Mouse (Mus musculus): ENCODE results near the gene Bco2. TPM values are rescaled to one million over a fixed set of nuclear protein-coding genes. Genes with fewer than 3 reads are reported as not detected.

Gene Bco2
- polyA plus RNA-seq, 1 experiment from 2014 or later, result 0.34 TPM

Other genes with a start within 250 kb of the Bco2 start
- 181 and 252 TPM in 2 replicates for gene Rpl10-ps3, start 210.2 kb downstream of the Bco2 start, polyA plus RNA-seq (2016; fragmentation: Nextera tagmentation; extraction: Ambion mirVana)
- gene Plet1, start 60.7 kb downstream of the Bco2 start, polyA plus RNA-seq (2016; fragmentation: Nextera tagmentation; extraction: Ambion mirVana), result 1.4 and 1.6 TPM in 2 replicates
- 62.5 and 68.9 TPM in 2 replicates for gene Pts, start 26.5 kb downstream of the Bco2 start, polyA plus RNA-seq (2016; fragmentation: Nextera tagmentation; extraction: Ambion mirVana)
- 0.94 and 1.2 TPM in 2 replicates for gene Il18, start 354 bp downstream of the Bco2 start, polyA plus RNA-seq (2016; fragmentation: Nextera tagmentation; extraction: Ambion mirVana)
- gene Tex12, start 6.1 kb upstream of the Bco2 start, polyA plus RNA-seq (2016; fragmentation: Nextera tagmentation; extraction: Ambion mirVana), result not detected in 2 replicates
- gene Sdhd, start 48.6 kb upstream of the Bco2 start, polyA plus RNA-seq (2016; fragmentation: Nextera tagmentation; extraction: Ambion mirVana), result 312 and 315 TPM in 2 replicates
- gene Timm8b, start 48.7 kb upstream of the Bco2 start, polyA plus RNA-seq (2016; fragmentation: Nextera tagmentation; extraction: Ambion mirVana), result 316 and 320 TPM in 2 replicates
- 7.4 and 7.7 TPM in 2 replicates for gene Pih1d2, start 62.1 kb upstream of the Bco2 start, polyA plus RNA-seq (2016; fragmentation: Nextera tagmentation; extraction: Ambion mirVana)
- 22.4 and 23.3 TPM in 2 replicates for gene Nkapd1, start 62.3 kb upstream of the Bco2 start, polyA plus RNA-seq (2016; fragmentation: Nextera tagmentation; extraction: Ambion mirVana)
- gene Dlat, start 104.6 kb upstream of the Bco2 start, polyA plus RNA-seq (2016; fragmentation: Nextera tagmentation; extraction: Ambion mirVana), result 62.0 and 62.2 TPM in 2 replicates
- gene Dixdc1, start 184.3 kb upstream of the Bco2 start, polyA plus RNA-seq (2016; fragmentation: Nextera tagmentation; extraction: Ambion mirVana), result 31.6 and 32.6 TPM in 2 replicates
- 3.8 and 4.1 TPM in 2 replicates for gene 2310030G06Rik, start 191.4 kb upstream of the Bco2 start, polyA plus RNA-seq (2016; fragmentation: Nextera tagmentation; extraction: Ambion mirVana)
- 12.3 and 12.9 TPM in 2 replicates for gene Cryab, start 196.1 kb upstream of the Bco2 start, polyA plus RNA-seq (2016; fragmentation: Nextera tagmentation; extraction: Ambion mirVana)
- 2.8 and 3.7 TPM in 2 replicates for gene Hspb2, start 197.2 kb upstream of the Bco2 start, polyA plus RNA-seq (2016; fragmentation: Nextera tagmentation; extraction: Ambion mirVana)
- 13.2 and 13.4 TPM in 2 replicates for gene Fdxacb1, start 213.1 kb upstream of the Bco2 start, polyA plus RNA-seq (2016; fragmentation: Nextera tagmentation; extraction: Ambion mirVana)
- gene Alg9, start 219.8 kb upstream of the Bco2 start, polyA plus RNA-seq (2016; fragmentation: Nextera tagmentation; extraction: Ambion mirVana), result 40.1 and 41.2 TPM in 2 replicates
- gene 1110032A03Rik, start 220.3 kb upstream of the Bco2 start, polyA plus RNA-seq (2016; fragmentation: Nextera tagmentation; extraction: Ambion mirVana), result 23.0 and 28.3 TPM in 2 replicates